Comparison of ENCODE assay signal across 21 mouse cellular contexts in the genomic region with DNA sequence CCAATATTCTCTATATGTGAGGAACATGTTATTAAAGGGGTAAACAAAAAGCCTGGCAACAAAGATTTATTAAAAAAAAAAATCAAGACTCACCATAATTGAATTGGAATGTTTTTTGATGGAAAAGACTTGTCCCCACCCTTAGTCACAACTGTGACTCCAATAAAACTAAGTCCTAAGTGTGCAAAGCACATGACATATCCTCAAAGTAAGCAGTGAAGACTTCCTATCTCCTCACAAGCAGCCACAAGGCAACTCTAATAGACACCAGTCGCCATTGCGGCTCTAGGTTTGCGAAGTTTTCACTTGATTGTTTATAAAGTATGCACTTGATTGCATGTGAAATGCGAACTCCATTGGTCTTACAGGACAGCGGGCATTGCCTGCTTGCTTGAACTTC.
A peak's percentile ranks its signal among the peaks of the same experiment; 100 is the strongest.
DNase-seq lines count a peak whose midpoint lies in the region; ATAC-seq and TF ChIP-seq lines count a peak whose summit lies in the region.
"Had no signal": no experiment of that assay in that cellular context is flagged by ENCODE, and none has a peak within 500 bp of the region (broad histone marks: within the 10 kb centered on the region; RNA-seq: fewer than 3 reads in every experiment).

No protein-coding gene starts in this region.

- TF ChIP-seq CTCF in heart, adult 2 months (IDR thresholded peaks at IDR 0.05) = no peak
- TF ChIP-seq CTCF in intestine, postnatal 0 days (IDR thresholded peaks at IDR 0.05; ENCODE audit: low read depth) = no peak

- H3K4me2 ChIP-seq in intestine, embryonic 15.5 days (replicated peaks) = no peak overlapping the region
- no peak overlapping the region for H3K4me2 ChIP-seq in intestine, postnatal 0 days (replicated peaks; ENCODE audit: low read depth)
- no peak overlapping the region for H3K4me2 ChIP-seq in intestine, embryonic 16.5 days (ENCODE audit: low read depth, low read length)

- H3K27me3 ChIP-seq in heart, adult 2 months (ENCODE audit: control insufficient read depth, insufficient read depth, low read length) = no peaks in the 10 kb centered on the region
- no peaks in the 10 kb centered on the region for H3K27me3 ChIP-seq in intestine, embryonic 15.5 days (replicated peaks)
- no peaks in the 10 kb centered on the region for H3K27me3 ChIP-seq in intestine, postnatal 0 days (replicated peaks; ENCODE audit: control insufficient read depth, insufficient read depth, low read length)
- no peaks in the 10 kb centered on the region for H3K27me3 ChIP-seq in intestine, embryonic 16.5 days (replicated peaks; ENCODE audit: control insufficient read depth, insufficient read depth, low read length)
- H3K27me3 ChIP-seq: CH12.LX, Patski had no signal

- WGBS in heart, adult 2 months = 93% methylated on average over 5 of the region's 5 CpGs
- WGBS in intestine, embryonic 15.5 days = 77% methylated on average over 5 of the region's 5 CpGs
- 83% methylated on average over 5 of the region's 5 CpGs for WGBS in intestine, postnatal 0 days
- 77% methylated on average over 5 of the region's 5 CpGs for WGBS in intestine, embryonic 16.5 days

- H3K36me3 ChIP-seq in heart, adult 2 months (ENCODE audit: control insufficient read depth, insufficient read depth, low read length) = no peaks in the 10 kb centered on the region
- no peaks in the 10 kb centered on the region for H3K36me3 ChIP-seq in intestine, embryonic 15.5 days
- no peaks in the 10 kb centered on the region for H3K36me3 ChIP-seq in intestine, postnatal 0 days (ENCODE audit: control insufficient read depth, insufficient read depth)
- no peaks in the 10 kb centered on the region for H3K36me3 ChIP-seq in intestine, embryonic 16.5 days (ENCODE audit: control insufficient read depth, insufficient read depth, low read length)
- H3K36me3 ChIP-seq: G1E had no signal

- H3K4me3 ChIP-seq in heart, adult 2 months = no peak overlapping the region
- no peak overlapping the region for H3K4me3 ChIP-seq in intestine, embryonic 15.5 days (replicated peaks)
- no peak overlapping the region for H3K4me3 ChIP-seq in intestine, postnatal 0 days (ENCODE audit: low read depth, low read length)
- H3K4me3 ChIP-seq in intestine, embryonic 16.5 days (ENCODE audit: low read length) = no peak overlapping the region

- no peaks in the 10 kb centered on the region for H3K9me3 ChIP-seq in intestine, embryonic 15.5 days
- H3K9me3 ChIP-seq in intestine, postnatal 0 days (ENCODE audit: control insufficient read depth) = no peaks in the 10 kb centered on the region
- no peaks in the 10 kb centered on the region for H3K9me3 ChIP-seq in intestine, embryonic 16.5 days (ENCODE audit: control insufficient read depth, low read length)
- H3K9me3 ChIP-seq: G1E had no signal

- no peaks in the 10 kb centered on the region for H3K4me1 ChIP-seq in heart, adult 2 months (ENCODE audit: control insufficient read depth, insufficient read depth, low read length)
- no peaks in the 10 kb centered on the region for H3K4me1 ChIP-seq in intestine, embryonic 15.5 days (replicated peaks)
- no peaks in the 10 kb centered on the region for H3K4me1 ChIP-seq in intestine, postnatal 0 days (replicated peaks; ENCODE audit: control insufficient read depth, insufficient read depth, low read length)
- no peaks in the 10 kb centered on the region for H3K4me1 ChIP-seq in intestine, embryonic 16.5 days (ENCODE audit: control insufficient read depth, insufficient read depth, low read length)

- no peaks in the 10 kb centered on the region for H3K79me2 ChIP-seq in heart, adult 2 months (replicated peaks; ENCODE audit: control insufficient read depth, insufficient read depth, low read length)

- TF ChIP-seq POLR2A in heart, adult 2 months (IDR thresholded peaks at IDR 0.05; ENCODE audit: insufficient read depth, low read depth, low read length) = no peak

- H3K27ac ChIP-seq in heart, adult 2 months = no peak overlapping the region
- no peak overlapping the region for H3K27ac ChIP-seq in intestine, embryonic 15.5 days
- no peak overlapping the region for H3K27ac ChIP-seq in intestine, postnatal 0 days (ENCODE audit: low read depth, low read length)
- H3K27ac ChIP-seq in intestine, embryonic 16.5 days (ENCODE audit: low read length) = no peak overlapping the region

- no peak overlapping the region for H3K9ac ChIP-seq in heart, adult 2 months (ENCODE audit: low read depth, low read length)
- no peak overlapping the region for H3K9ac ChIP-seq in intestine, embryonic 15.5 days
- H3K9ac ChIP-seq in intestine, postnatal 0 days (ENCODE audit: low read depth, low read length) = no peak overlapping the region
- H3K9ac ChIP-seq in intestine, embryonic 16.5 days (ENCODE audit: low read depth, low read length) = no peak overlapping the region

- intact Hi-C loops in heart, adult 2 months (cut with DNase I) = no loop called here

- DNase-seq in heart, adult 11 months = peak; percentile 40
- DNase-seq in heart, adult 2 months = no peak
- DNase-seq in kidney, adult 11 months = no peak
- DNase-seq: adrenal gland, adult 2 months; adrenal gland, adult 8-10 months; adrenal gland, postnatal 10 days; adrenal gland, postnatal 14 days; adrenal gland, postnatal 25 days; adrenal gland, postnatal 36 days; B cell, adult 2 months; cerebellum, adult 11 months; cerebellum, adult 11-12 months; cerebellum, adult 18-20 months had no signal

- peak; percentile 62; the same call in 1 of the 2 replicates for ATAC-seq in intestine, embryonic 15.5 days
- no peak for ATAC-seq in intestine, postnatal 0 days
- ATAC-seq in intestine, embryonic 16.5 days = peak; percentile 61; the same call in 1 of the 2 replicates
- ATAC-seq: activated CD4-positive, CD25-positive, alpha-beta regulatory T cell, adult 4 months; CD4-positive, CD25-positive, alpha-beta regulatory T cell, adult 4 months; Patski had no signal

- no peak for TF ChIP-seq EP300 in heart, adult 2 months (IDR thresholded peaks at IDR 0.05; ENCODE audit: insufficient read depth, low read depth, low read length)
